Mouse (Mus musculus) adrenal gland, postnatal 25 days (tissue): ENCODE measurements at regions not wholly inside any gene's neighbourhood (a gene's known extent, or its start where the extent isn't known, plus 50 kb on each side); places are given as distances from the start of the nearest gene placed in this dataset.

Experiments
- DNase-seq: peaks from one replicate; pipeline ENCODE4 v3.0.0; 2021; ENCODE audit warnings: mixed read lengths

DNA sequence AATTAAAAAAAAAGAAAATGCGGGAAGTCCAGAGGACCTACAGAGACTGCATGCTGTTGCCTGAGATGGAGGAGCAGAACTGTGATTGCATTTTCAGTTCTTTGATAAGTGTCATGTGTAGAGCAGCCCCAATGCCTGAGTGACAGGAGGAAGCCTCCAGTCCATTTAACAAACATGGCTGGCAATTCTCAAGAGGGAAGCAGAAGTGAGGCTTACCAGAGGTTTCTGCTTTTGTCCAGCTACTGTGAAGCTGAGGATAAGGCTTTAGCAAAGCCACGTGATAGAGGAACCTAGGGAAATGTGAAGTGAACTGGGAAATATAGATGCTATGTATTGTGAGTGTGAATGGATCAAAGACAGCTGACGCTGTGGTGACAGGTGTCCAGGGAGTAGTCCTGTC, 56.6 kb downstream of the Sucnr1 start:
- DNase-seq: no peak

DNA sequence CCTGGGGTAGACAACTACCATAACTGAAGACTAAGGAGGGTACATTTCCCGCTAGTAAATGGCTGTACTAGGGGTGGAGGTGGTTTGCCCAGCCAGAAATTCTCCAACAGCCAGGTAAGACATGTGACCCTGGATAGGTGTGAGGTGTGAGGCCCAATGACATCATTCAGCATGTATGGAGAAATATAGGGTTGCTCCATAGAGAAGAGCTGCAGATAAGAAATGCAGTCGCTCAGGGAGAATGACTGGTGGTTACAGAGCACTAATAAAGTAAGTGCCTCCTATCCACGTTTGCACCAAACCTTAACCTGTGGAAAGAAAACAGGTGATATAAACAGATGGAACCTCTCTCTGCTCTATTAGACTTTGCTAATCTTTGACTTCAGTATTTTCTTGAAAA, 78.2 kb downstream of the Sucnr1 start:
- DNase-seq: no peak

DNA sequence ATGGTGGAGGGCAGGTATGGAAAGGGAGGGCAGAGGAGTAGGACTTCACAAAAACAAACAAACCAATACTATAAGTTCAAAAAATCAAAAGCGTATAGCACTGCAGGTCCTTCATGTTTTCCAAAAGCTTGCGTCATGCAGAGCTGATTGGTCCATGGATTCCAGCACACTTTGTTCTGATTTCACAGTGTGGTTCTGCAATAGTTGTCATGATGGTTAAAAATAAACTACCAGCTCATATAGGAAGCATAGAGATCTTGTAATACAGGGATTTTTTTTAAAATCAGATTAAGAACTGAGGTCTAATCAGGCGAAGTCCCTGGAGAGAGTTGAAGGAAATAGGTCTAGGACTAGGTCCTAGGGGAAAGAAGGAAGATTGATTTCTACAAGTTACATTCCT, 86.0 kb downstream of the Sucnr1 start:
- DNase-seq: no peak

DNA sequence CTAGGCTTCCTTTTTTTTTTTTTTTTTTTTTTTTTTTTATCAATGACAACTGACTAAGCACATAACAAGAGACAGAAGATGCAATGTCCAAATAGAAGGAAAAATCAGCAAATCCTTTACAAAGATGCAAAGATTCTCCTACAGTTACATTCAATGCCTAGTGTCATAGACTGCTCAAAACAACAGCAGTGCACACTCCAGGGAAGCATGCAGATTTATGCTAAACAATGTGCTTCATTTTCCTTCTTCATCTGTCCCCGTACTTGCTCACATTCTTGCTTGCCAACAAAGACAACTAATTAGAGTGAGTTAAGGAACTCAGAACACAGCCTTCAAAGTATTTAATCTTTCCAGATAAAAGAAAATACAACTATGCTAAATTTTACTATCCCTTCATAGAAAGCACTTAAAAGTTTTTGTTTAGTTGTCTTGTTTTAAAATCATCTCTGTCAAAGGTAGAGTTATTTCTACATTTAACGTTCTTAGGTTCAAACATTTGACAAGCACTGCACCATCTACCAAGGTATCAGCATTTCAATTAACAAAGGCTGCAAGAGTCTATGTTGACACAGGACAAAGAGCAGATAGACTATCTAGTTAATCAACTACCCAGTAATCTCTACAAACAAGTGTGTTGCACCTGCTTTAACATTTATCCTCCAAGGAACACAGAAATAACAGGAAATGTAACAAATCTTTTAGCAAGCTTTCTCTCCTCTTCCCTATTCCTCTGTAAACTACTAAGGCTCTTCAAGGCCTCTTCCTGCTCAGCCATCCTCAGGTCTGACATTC, 86.7 kb downstream of the Sucnr1 start:
- DNase-seq: no peak

DNA sequence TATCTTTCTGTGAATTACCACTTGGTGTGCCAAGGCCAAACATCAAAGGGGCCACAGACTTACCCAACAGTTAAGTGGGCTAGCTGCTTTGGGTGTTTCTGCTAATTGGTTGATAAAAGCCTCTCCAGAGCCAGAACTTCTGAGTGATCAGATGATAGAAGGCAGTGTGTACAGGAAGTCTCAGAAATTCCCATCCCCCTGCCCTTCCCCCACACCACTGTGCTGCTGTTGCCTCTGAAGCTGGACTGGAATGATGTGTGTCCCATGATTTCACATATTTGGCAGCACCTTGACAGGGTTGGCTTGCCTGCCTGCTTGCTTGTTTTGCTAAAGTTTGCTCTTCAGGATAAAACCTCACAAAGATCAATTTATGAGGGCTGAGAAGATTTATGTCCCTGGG, 87.9 kb downstream of the Sucnr1 start:
- no peak for DNase-seq

DNA sequence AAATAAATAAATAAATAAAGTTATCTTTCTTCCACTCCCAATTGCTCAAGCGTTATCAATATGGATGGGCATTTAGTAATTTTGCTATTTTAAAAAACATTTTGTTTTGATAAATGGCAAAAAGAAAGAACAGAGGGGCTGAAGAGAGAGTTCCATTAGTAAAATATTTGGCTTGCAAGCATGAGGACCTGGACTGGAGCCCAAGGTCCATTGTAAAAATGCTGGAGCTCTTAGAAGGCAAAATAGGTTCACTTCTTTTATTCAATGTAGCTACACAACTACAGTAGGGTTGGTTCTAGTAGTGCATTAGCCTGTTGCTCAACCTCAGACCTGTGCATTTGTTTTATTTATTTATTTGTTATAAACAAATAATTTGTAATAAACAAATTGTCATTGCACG, 102.8 kb downstream of the Sucnr1 start:
- DNase-seq: peak; percentile 38

DNA sequence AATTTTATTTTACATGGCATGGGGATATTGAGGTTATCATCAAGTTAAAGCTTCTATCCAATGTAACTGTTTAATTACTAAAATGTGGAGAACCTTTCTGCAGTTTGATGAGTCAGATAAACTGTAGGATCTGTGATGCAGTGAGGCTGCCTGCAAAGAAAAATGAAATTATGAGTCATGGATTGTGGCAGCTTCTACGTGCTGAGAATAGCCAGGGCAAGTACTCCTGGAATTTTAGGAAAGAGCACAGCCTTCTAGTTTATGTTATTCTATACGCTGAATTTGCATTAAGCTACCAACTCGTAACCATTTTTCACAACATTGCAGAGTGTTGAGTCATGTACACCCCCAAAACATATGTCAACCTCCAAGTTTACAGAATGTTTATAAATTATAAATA, 114.4 kb downstream of the Sucnr1 start:
- no peak for DNase-seq

DNA sequence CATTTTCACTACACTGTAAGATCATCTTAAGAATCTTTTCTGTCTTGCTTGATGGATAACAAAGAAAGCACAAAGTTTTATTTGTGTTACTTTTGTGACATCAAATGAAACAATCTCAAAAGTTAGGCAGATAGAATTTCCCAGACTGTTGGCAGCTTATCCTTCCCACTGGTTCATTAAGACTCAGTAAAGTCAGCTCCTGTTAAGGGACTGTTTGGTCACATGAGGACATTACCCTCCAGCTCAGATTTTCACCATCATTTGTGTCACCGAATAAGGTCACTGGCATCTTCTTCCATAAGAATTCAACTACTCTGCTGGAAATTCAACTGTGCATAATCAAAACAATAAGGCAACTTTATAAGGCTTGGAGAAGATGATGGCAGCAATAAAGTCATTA, 126.3 kb downstream of the Sucnr1 start:
- no peak for DNase-seq

DNA sequence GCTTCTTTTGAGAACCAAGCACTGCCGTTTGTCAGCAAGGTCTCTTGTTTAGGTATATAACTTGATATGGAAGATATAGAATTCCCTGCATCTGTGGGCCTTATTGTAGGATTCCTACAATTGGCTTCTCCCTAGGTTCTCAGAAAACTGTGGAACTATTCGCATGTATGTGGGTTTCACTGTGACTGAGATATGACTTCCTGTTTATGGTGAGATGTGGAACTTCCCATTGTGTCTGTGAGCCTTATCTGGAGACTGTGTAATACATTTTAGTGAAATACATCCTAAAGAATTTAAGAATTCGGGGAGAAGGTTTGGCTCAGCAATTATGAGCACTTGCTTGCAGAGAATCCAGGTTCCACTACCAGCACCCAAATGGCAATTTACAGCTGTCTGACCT, 137.3 kb downstream of the Sucnr1 start:
- no peak for DNase-seq

DNA sequence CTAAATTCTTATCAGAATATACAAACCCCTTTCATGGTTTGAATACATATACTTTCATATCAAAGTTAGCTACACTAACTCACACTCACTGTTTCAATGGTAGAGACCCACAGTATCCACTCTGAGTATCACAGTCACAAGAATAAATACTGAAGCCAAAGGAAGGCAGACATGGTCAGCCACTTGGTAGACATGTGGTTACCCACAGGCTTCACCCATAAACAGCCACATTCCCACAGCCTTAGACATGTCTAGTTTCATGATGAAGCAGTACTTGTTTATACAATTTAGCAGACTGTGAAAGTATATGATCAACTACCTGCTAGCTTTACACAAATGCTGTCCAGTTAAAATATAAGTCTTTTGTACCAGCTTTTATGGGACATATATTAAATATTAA, 159.0 kb downstream of the Sucnr1 start:
- DNase-seq: no peak

DNA sequence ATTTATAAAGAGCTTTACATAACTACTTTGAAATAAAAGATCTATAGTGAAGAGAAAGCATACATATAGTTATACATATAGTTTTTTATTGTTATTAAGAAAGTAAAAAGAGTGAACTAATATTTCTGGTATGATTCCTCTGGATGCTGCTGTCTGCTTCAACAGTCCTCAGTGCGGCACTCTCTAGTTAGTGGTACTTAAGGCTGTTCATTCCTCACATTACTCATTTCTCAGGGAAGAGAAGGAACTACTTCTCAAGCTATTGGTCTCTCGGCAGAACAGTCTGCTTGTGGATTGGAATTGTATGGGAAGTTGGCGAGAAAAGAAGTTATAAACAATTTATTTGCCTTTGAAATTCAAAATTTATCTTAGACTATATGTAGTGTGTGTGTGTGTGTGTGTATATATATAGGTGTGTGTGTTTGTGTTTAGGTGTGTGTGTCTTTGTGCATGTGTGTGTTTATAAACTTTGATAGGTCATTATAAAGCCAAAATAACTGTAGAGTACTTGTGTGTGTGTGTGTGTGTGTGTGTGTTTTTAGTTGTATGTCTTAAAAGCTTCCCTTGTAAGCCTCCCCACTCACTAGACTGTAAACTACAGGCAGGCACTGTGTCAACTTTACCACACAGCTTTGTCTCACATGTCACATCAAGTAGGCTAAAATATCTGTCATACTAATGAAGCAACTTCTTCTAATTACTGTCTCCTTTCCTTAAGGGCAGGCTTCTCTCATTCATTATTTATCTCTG, 185.2 kb downstream of the Sucnr1 start:
- DNase-seq: no peak

DNA sequence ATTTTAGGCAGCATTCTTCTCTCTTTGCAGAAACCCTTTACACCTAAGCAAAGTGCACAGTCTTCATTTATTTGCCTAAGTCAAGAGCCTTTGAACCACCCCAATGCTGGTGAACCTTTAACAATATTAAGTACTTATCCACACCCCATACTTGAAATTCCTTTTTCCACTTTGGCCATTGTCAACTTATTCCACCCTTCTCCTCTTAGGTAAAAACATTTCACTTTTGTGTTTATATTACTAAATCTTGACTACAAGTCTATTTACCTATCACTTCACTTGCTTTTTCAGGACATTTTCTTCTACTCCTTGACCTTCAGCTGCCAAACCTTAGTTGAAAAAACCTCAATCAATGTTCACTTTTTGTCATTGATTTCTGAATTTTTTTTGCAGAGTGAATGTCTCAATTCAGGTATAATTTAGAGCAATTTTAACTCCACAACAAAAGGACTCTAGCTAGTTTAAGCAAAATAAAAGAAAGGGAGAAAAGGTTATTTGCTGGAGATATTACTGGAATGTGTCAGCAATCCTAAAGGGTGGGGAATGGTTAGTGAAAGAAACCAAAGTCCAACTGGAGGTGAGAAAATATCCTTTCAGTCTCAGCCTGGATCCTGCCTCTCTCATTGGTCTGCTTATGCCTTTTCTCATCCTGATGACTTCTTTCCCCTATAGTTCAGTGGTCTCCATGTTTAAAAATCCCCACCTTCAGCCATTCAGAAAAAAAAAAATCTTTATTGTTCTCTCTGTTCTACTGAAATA, 185.9 kb downstream of the Sucnr1 start:
- no peak for DNase-seq

DNA sequence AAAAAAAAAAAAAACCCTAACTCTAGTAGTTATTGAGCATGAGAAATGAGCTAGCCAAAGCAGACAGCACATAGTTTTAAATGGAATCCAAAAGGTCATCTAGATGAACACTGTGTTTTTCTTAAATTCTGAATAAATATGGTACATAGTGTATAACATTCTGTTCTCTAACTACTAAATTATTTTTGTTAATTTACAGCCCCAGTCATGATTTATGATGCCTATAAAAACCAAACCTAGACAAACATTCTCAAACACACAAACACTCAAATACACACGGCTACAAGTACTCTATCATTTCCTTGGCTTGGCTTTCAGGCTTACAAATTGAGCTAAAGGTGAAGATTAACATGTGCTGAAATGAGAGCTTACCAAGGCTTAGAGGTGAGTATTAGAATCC, 188.8 kb downstream of the Sucnr1 start:
- DNase-seq: no peak

DNA sequence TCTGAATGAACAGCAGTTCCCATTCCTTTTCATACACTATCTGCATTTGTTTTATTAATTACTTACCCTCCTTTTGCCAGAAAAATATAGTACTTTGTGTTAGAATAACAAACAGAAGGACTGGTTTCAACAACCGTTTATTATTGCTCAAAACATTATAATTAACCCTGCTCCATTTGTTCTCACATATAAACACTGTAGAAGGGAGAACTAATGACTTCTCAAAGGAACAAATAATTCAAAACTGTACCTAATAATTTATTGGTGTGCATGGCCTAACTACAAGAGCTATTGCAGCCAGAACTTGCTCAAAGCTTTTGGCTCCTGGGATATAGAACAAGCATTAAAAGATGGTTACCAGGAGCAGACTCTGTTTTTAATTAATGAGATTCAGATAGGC, 192.1 kb downstream of the Sucnr1 start:
- DNase-seq: no peak

DNA sequence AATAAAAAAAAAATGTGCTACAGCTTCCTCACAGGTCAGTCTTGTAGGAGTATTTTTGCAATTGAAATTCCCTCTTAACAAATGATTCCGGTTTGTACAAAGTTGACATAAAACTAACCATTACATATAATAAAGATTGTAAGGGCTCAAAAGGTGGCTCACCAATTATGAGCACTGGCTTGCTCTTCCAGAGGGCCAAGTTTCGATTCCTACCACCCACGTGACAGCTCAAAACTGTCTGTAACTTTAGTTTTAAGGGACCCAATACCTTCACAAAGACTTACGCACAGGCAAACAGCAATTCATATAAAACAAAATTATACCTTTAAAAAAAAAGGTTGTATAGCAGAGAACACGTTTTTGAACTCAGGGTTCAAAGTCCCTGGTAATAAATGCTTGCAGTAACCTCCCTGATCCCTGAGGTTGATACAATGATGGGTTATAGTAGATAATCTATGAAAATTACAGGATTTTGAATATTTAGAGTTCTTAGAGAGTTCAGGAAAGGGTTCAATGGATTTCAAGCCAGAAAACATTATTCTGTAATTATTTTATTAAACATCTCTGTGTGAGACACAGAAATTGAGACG, 193.7 kb downstream of the Sucnr1 start:
- no peak for DNase-seq

DNA sequence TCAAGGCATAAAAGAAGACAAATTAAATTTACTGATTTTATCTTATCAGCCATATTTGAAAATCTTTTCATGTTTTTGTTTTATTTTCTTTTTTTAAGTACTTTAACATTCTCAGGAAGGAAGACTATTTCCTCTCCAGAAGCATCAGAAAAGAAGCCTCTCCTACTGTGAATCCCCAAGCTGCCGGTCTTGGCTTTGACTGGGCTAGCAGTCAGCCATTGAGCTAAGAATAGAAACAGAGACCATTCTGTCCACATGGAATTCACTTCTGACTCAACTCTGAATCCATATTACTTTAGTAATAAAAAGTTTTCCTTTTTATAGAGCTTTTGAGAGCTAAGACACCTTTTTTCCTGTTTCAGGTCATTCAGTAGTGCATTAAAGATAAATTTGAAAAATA, 194.8 kb upstream of the Mbnl1 start:
- DNase-seq: no peak

DNA sequence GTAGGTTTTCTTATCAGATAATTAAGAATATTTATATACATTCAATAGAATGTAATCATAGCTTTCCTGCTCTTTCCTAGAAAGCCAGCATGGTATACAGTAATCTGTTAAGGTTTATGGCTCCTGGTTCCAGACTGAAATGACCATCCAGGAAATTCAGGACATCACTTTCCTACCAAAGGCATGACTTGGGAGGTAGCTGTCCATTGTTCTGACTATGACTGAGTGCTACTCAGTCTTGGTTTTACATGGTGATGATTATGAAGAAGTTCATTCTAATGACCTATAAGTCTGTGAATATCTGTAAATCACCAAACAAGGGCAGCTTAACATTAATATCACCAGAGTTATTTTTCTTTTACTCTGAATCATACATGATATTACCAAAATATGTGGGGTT, 191.4 kb upstream of the Mbnl1 start:
- no peak for DNase-seq

DNA sequence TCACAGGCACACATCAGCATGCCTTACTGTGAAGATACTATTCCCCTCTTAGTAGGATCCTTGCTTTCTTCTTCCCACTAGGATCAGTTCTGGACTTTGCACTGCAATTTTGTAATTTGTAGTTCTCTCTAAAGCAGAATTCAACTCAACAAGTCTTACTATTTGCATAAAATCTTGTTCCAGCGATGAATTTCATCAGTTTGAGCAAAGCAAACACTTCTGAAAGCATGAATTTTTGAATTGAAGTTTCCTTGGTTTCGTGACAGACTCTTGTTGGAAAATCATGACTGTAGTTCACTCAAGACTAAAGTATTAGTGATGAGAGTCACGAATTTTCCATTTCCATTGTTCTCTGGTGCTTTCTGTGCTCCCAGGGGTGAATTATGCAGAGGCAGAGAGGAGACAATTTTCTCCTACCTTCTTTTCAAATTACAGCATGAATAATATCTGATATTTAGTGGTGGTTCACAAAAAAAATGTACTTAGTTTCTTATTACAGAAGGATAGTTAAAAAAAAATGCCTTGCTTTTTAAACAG, 190.6 kb upstream of the Mbnl1 start:
- no peak for DNase-seq

DNA sequence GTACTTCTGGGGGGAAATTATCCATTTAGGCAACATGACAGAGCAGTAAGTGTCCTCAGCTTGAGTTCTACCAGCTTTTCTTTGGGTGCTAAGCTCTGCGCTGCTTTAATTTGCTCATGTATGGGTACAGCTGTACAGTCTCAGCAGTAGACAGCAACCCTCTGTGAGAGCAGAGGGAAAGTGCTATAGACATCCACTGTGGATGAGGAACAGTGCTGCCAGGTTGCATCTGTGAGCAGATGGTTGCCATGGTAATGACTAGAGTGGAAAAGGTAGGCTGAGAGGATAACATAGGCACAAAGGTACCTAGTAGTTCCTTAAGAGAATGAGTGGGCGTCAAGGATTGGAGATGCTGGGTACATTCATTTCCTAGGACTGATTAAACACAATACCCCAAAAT, 180.5 kb upstream of the Mbnl1 start:
- no peak for DNase-seq

DNA sequence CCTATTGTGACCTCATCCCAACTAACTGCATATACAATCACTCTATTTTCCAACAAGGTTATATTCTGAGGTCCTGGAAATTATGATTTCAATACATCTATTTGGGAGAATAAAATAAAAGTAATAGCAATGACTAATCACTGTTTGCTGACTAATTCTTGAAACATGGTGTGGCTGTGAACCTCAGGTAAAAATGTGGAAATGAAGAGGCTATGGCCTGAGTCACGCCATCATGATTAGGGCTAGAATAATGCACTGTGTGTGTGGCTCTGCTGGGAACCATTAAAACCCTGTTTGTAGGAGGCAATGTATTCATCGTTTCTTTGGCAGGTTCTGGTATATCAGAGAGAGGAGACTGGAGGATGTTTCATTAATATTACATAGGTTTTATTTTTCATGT, 179.7 kb upstream of the Mbnl1 start:
- no peak for DNase-seq

DNA sequence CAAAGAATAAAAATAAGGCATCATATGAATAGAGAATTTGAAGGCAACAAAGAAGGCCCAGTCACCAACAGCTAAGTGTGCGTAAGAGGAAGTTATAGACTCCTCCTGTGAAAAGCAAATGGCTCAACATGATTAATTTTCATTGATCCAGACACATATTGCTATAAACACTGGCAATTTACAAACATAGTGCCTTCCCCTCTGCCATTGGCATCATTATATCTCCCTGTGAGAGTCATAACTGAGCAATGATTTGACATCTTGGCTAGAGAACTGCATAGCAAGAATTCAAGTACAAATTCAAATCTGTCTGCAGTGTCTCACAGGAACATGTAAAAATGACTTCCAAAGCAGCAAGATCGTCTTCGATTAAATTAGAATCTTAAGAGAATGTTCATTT, 167.2 kb upstream of the Mbnl1 start:
- no peak for DNase-seq

DNA sequence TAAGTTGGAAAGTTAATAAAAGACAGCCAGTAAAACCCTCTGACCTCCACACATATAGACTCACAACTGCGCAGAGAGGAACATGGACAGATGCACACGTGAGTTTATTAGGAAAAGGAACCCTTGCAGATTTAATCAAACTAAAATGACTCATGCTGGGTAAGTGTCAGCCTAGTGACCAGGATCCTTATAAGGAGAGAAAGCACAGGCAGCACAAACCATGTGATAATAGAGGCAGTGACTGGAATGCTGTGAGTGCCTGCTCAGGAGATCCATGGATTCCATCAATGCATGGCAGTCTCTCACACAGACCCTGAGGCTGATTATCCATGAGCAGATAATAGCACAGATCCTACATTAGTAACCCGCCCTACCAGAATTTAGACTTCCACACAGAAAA, 162.2 kb upstream of the Mbnl1 start:
- no peak for DNase-seq

DNA sequence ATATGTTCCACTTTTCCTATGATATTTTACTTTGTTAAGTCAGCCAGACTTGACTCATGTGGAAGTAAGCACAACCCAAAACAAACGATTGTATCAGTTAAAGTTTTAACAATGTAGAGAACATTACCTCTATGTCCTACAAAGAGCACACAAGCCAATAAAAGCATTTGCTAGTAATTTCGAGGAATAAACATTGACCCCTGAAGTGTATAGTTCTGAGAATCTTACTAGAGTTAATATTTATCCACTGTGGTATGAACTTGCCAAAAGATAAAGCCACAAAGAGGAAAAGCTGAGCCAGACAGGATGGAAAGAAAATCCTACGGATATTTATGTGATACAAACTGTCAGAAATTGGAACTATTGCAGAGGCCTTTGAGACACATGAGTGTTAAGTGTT, 161.5 kb upstream of the Mbnl1 start:
- no peak for DNase-seq
